Mouse (Mus musculus) embryo, embryonic 11 days (tissue): ENCODE measurements around the gene Tmem141.

Experiments
- DNase-seq: peaks from one replicate; pipeline ENCODE4 v3.0.0-alpha.2; 2015

Tmem141 gene

GRCm38 (mm10) chr2:25607761-25608622, 13.8 kb downstream of the Tmem141 start, which contains the start of gene Rabl6:
TSS of gene Rabl6 (minus strand) at chr2:25608521.
- peak; percentile 95 for DNase-seq

GRCm38 (mm10) chr2:25602526-25602925, 19.3 kb downstream of the Tmem141 start:
- no peak for DNase-seq

- DNase-seq = no peak
Measured at GRCm38 (mm10) chr2:25600037-25600436, 21.8 kb downstream of the Tmem141 start.

GRCm38 (mm10) chr2:25598749-25599148, 23.1 kb downstream of the Tmem141 start:
- DNase-seq = no peak

- no peak for DNase-seq
Measured at GRCm38 (mm10) chr2:25596765-25597510, 24.9 kb downstream of the Tmem141 start.

GRCm38 (mm10) chr2:25591863-25592262, 29.9 kb downstream of the Tmem141 start:
- DNase-seq = no peak

GRCm38 (mm10) chr2:25588227-25588907, 33.4 kb downstream of the Tmem141 start:
- no peak for DNase-seq

- no peak for DNase-seq
Measured at GRCm38 (mm10) chr2:25587290-25587689, 34.5 kb downstream of the Tmem141 start.

- no peak for DNase-seq
Measured at GRCm38 (mm10) chr2:25585601-25586000, 36.2 kb downstream of the Tmem141 start.

- DNase-seq = no peak
Measured at GRCm38 (mm10) chr2:25584856-25585255, 36.9 kb downstream of the Tmem141 start.

GRCm38 (mm10) chr2:25584152-25584551, 37.7 kb downstream of the Tmem141 start:
- DNase-seq = no peak

GRCm38 (mm10) chr2:25583571-25583970, 38.2 kb downstream of the Tmem141 start:
- no peak for DNase-seq

GRCm38 (mm10) chr2:25583120-25583481, 38.7 kb downstream of the Tmem141 start:
- no peak for DNase-seq

- peak; percentile 41 for DNase-seq
Measured at GRCm38 (mm10) chr2:25582466-25583119, 39.2 kb downstream of the Tmem141 start.

GRCm38 (mm10) chr2:25581901-25582301, 39.9 kb downstream of the Tmem141 start:
- no peak for DNase-seq

- DNase-seq = peak; percentile 68
Measured at GRCm38 (mm10) chr2:25581294-25581864, 40.4 kb downstream of the Tmem141 start, which contains the start of gene Ajm1. TSS of gene Ajm1 (minus strand) at chr2:25581757.

GRCm38 (mm10) chr2:25580621-25581101, 41.1 kb downstream of the Tmem141 start:
- no peak for DNase-seq

- peak; percentile 68 for DNase-seq
Measured at GRCm38 (mm10) chr2:25579737-25580460, 41.9 kb downstream of the Tmem141 start.

GRCm38 (mm10) chr2:25578796-25579736, 42.7 kb downstream of the Tmem141 start:
- DNase-seq = peak; percentile 32
